Mouse (Mus musculus) hindbrain, embryonic 11.5 days (tissue): ENCODE data around the gene Gbf1. TPM values are rescaled to one million over a fixed set of nuclear protein-coding genes. Genes with fewer than 3 reads are reported as not detected.

Experiments used
- ATAC-seq: fragments of 200-750 bp; cut with Nextera tagmentation; 2 replicates; pipeline ENCODE4 v1.8.0; 2017; ENCODE audit warnings: mild to moderate bottlenecking, moderate TSS enrichment, moderate library complexity; ENCODE audit not compliant: low FRiP score
- DNase-seq: peaks from one replicate; pipeline ENCODE4 v3.0.0-alpha.2; 2015; ENCODE audit warnings: low spot score
- H3K27ac ChIP-seq: fragments of 300-500 bp; sonication (generic); 2 replicates; pipeline ENCODE4 v1.5.1; 2014; ENCODE audit warnings: mild to moderate bottlenecking, low read depth, low read length
- H3K27me3 ChIP-seq: fragments of 300-500 bp; sonication (generic); 2 replicates; pipeline ENCODE4 v1.6.1; 2014; ENCODE audit warnings: mild to moderate bottlenecking, low read length, moderate library complexity, mixed read lengths; ENCODE audit not compliant: control insufficient read depth, insufficient read depth
- H3K36me3 ChIP-seq: fragments of 300-500 bp; sonication (generic); 2 replicates; pipeline ENCODE4 v1.6.1; 2014; ENCODE audit warnings: mild to moderate bottlenecking, low read length, moderate library complexity, mixed read lengths; ENCODE audit not compliant: control insufficient read depth, insufficient read depth
- H3K4me1 ChIP-seq: fragments of 300-500 bp; sonication (generic); replicated peaks from 2 replicates; pipeline ENCODE4 v1.6.1; 2014; ENCODE audit warnings: low read length, mixed read lengths; ENCODE audit not compliant: control insufficient read depth, insufficient read depth
- H3K4me2 ChIP-seq: fragments of 300-500 bp; sonication (generic); replicated peaks from 2 replicates; pipeline ENCODE4 v1.6.1; 2014; ENCODE audit warnings: mild to moderate bottlenecking, low read depth, low read length
- H3K4me3 ChIP-seq: fragments of 300-500 bp; sonication (generic); 2 replicates; pipeline ENCODE4 v1.5.1; 2014; ENCODE audit warnings: low read depth, low read length
- H3K9ac ChIP-seq: fragments of 300-500 bp; sonication (generic); 2 replicates; pipeline ENCODE4 v1.6.1; 2014; ENCODE audit warnings: low read depth, low read length
- H3K9me3 ChIP-seq: fragments of 300-500 bp; sonication (generic); 2 replicates; pipeline ENCODE4 v1.6.1; 2016; ENCODE audit warnings: low read length; ENCODE audit not compliant: control insufficient read depth
- WGBS: fragments of 180-500 bp; shearing (Covaris S2); extraction: QIAGEN DNeasy Blood & Tissue Kit; methylation state at CpG from one replicate; pipeline ENCODE4 v1.1.7; 2014; 5-methylcytosine and 5-hydroxymethylcytosine counted together
- polyA plus RNA-seq: library from polyadenylated mRNA; unstranded; fragments of >200 nt; fragmentation: Nextera tagmentation; extraction: Ambion mirVana; gene quantifications from 2 replicates; pipeline ENCODE4 v1.2.1, GENCODE M21; 2014

Gbf1 gene
- polyA plus RNA-seq, 1 experiment from 2014 or later: 63.0 TPM

DNA sequence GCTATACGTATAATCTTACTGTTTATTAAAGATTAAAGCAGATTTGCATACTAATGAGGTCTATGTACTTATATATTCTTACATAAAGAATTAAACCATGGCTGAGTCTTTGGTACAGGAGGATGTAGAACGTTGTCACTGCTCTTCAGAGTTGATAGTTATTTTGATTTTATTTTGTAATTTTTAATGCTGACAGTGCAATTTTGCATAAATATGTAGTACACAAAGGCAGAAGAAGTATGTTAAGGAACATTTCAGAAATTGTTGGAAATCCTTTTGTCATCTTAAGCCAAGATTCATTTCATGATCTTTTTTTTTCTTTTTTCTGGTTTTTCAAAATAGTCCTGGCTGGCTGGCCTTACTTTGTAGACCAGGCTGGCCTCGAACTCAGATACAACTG, 17.1 kb downstream of the Gbf1 start:
- no peak overlapping the region for H3K9ac ChIP-seq
- H3K27me3 ChIP-seq: no peaks in the 10 kb centered on the region
- no peak for ATAC-seq
- H3K36me3 ChIP-seq: 0 out of 2 replicates have a peak, but pooled peaks cover 4% of the 10 kb centered on the region
- no peak overlapping the region for H3K27ac ChIP-seq
- no peak for DNase-seq
- WGBS: 90% methylated on average over 3 of the region's 3 CpGs
- no peak overlapping the region for H3K4me3 ChIP-seq
- H3K4me2 ChIP-seq: no peak overlapping the region
- H3K9me3 ChIP-seq: no peaks in the 10 kb centered on the region
- no peaks in the 10 kb centered on the region for H3K4me1 ChIP-seq

DNA sequence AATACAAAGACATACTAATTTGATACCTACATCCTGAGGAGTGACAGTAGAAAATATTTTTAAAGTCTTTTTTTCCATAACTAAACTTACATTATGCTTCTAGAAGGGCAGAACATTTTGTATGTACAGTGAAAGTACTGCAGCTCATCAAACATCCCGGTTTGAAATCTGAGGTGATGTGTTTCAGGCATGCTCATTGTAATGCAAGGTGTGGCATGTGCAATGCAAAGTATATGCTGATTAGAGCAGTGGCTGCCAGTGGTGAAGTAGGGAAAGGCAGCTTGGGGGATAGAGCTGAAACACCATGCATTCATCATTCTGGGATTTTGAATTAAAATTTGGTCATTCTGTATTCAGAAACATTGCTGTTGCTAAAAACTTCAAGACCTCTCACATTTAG, 17.6 kb downstream of the Gbf1 start:
- 76% methylated on average over 1 of the region's 1 CpGs for WGBS
- 0 out of 2 replicates have a peak, but pooled peaks cover 4% of the 10 kb centered on the region for H3K36me3 ChIP-seq
- no peaks in the 10 kb centered on the region for H3K9me3 ChIP-seq
- ATAC-seq (no peak), DNase-seq (no peak)
- H3K4me1 ChIP-seq: no peaks in the 10 kb centered on the region
- H3K4me2 ChIP-seq: no peak overlapping the region
- H3K9ac ChIP-seq: no peak overlapping the region
- H3K27ac ChIP-seq: no peak overlapping the region
- no peak overlapping the region for H3K4me3 ChIP-seq
- no peaks in the 10 kb centered on the region for H3K27me3 ChIP-seq

DNA sequence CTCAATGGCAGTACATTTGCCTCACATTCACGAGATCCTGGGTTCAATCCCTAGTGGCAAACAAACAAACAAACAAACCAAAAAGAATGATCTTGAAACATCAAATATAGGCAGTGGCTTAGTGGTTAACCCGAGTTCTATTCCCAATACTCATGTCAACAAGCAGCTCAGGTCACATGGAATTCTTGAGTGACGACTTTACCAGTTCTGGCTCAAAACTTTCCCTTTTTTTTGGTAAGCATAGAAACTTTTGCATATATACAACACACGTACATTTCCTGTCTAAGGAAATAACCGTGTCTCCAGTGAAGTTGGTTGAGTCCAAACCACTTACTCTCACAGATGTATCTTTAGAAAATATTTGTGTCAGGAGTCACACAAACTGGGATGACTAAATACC, 20.2 kb downstream of the Gbf1 start:
- H3K36me3 ChIP-seq: no peaks in the 10 kb centered on the region
- no peak for DNase-seq
- no peak for ATAC-seq
- H3K9ac ChIP-seq: no peak overlapping the region
- no peak overlapping the region for H3K4me3 ChIP-seq
- H3K4me2 ChIP-seq: no peak overlapping the region
- H3K4me1 ChIP-seq: no peaks in the 10 kb centered on the region
- H3K27ac ChIP-seq: no peak overlapping the region
- H3K27me3 ChIP-seq: no peaks in the 10 kb centered on the region
- H3K9me3 ChIP-seq: no peaks in the 10 kb centered on the region
- 87% methylated on average over 5 of the region's 5 CpGs for WGBS

DNA sequence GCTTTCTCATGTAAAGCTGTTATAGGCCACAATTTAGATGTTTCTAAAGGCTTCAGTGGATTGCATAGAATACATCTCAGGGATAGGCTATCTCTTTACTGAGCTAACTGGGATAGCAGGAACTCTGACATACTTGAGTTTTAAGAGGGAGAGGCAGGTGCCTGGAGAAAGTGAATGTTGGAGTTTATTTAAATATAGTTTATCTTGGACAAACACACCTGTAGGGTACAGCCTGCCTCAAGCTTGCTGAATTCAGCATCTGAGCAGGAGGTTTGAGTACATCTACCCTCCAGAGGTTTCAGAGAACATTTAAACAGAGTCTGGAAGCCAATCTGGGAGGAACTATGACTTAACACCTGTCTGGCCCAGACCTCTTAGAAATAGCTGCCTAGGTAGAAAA, 22.9 kb downstream of the Gbf1 start:
- no peaks in the 10 kb centered on the region for H3K27me3 ChIP-seq
- ATAC-seq (no peak), DNase-seq (no peak)
- no peak overlapping the region for H3K9ac ChIP-seq
- no peaks in the 10 kb centered on the region for H3K36me3 ChIP-seq
- H3K4me2 ChIP-seq: no peak overlapping the region
- H3K4me1 ChIP-seq: no peaks in the 10 kb centered on the region
- no peak overlapping the region for H3K4me3 ChIP-seq
- no peaks in the 10 kb centered on the region for H3K9me3 ChIP-seq
- no peak overlapping the region for H3K27ac ChIP-seq

DNA sequence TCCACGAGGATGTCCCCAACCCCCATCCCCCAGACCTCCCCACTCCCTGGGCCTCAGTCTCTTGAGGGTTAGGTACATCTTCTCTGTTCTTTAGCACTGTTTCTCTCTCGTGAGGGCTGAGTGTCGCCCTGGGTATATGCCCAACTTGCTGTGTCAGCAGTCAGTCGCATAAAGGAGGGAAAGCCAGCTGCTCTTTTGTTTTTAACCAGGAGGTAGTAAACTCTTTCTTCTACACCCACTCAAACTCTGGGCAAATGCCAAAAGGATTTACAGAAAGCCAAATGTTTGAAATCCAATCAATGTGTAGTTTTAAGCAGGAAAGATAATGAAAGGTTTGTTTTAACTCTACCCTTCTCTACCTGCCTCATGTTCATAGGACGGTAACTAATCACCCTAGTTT, 24.7 kb downstream of the Gbf1 start:
- no peak for DNase-seq
- Histone ChIP-seq H3K4me3 (no peak overlapping the region), H3K9ac (no peak overlapping the region), H3K4me1 (no peaks in the 10 kb centered on the region), H3K27me3 (no peaks in the 10 kb centered on the region), H3K36me3 (no peaks in the 10 kb centered on the region), H3K4me2 (no peak overlapping the region), H3K27ac (no peak overlapping the region), H3K9me3 (no peaks in the 10 kb centered on the region)
- ATAC-seq: no peak
- 59% methylated on average over 5 of the region's 5 CpGs for WGBS

DNA sequence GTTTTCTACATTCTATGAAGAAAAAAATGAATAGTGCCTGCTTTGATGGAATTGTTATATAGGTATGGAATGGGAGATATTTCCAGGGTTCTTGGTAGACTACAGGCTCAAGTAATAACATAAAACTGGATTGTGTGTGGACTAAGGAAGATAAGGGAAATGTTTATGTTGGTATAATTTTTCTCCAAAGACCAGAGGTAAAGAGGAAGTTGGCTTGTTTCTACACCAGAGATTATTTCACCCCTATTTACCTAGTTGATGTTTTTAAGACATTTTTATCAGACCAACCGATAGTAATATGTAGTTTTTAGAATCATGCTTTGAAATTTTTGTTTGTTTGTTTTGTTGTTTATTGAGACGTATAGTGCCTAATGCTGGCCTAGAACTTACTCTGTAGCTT, 28.0 kb downstream of the Gbf1 start:
- H3K4me3 ChIP-seq: no peak overlapping the region
- no peaks in the 10 kb centered on the region for H3K36me3 ChIP-seq
- ATAC-seq (no peak), DNase-seq (no peak)
- WGBS: 96% methylated on average over 2 of the region's 2 CpGs
- no peaks in the 10 kb centered on the region for H3K9me3 ChIP-seq
- no peaks in the 10 kb centered on the region for H3K27me3 ChIP-seq
- no peaks in the 10 kb centered on the region for H3K4me1 ChIP-seq
- no peak overlapping the region for H3K27ac ChIP-seq
- H3K4me2 ChIP-seq: no peak overlapping the region
- H3K9ac ChIP-seq: no peak overlapping the region

DNA sequence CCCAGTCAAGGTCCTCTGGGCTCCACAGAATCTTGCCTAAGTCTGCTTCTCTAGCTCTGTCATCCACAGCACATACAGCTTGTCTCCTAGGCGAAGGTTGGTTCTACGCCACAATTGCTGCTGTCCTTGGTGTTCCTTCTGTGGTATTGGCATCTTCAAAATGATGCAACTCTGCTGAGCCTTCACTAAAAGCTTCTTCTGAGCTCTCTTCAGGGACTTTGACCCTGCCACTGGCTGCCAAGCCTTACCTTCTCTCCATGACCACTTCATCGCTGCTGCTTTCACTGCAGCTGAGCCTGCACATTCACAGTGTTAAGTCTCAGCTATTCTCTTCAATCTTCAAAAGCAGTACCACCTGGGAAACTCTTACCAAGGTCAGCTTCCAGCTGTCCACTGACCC, 29.9 kb downstream of the Gbf1 start:
- Histone ChIP-seq H3K4me3 (no peak overlapping the region), H3K27me3 (no peaks in the 10 kb centered on the region), H3K4me2 (no peak overlapping the region), H3K9me3 (no peaks in the 10 kb centered on the region), H3K27ac (no peak overlapping the region), H3K4me1 (no peaks in the 10 kb centered on the region), H3K36me3 (no peaks in the 10 kb centered on the region), H3K9ac (no peak overlapping the region)
- WGBS: 96% methylated on average over 3 of the region's 3 CpGs
- DNase-seq (no peak), ATAC-seq (no peak)

DNA sequence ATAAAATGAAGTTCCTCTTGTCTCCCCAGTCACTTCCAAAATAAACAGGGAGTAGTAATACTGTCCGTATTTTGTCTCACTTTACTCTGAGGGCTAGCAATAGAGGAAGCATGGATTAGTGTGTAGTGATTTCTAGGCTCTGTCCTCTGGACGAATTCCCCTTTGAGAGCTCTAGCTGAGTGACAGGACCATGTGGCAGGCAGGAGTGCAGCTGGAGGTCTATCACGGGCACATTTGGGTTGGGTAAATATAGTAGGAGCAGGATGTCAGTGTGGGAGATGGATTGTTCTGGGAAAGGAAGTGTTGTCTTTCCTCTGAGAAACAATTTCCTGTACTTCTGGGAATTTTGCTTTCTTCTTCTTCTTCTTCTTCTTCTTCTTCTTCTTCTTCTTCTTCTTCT, 34.3 kb downstream of the Gbf1 start:
- ATAC-seq (no peak), DNase-seq (no peak)
- H3K4me3 ChIP-seq: no peak overlapping the region
- H3K9me3 ChIP-seq: no peaks in the 10 kb centered on the region
- no peaks in the 10 kb centered on the region for H3K36me3 ChIP-seq
- no peak overlapping the region for H3K27ac ChIP-seq
- no peak overlapping the region for H3K4me2 ChIP-seq
- WGBS: 57% methylated on average over 3 of the region's 3 CpGs
- H3K27me3 ChIP-seq: no peaks in the 10 kb centered on the region
- H3K4me1 ChIP-seq: no peaks in the 10 kb centered on the region
- H3K9ac ChIP-seq: no peak overlapping the region

DNA sequence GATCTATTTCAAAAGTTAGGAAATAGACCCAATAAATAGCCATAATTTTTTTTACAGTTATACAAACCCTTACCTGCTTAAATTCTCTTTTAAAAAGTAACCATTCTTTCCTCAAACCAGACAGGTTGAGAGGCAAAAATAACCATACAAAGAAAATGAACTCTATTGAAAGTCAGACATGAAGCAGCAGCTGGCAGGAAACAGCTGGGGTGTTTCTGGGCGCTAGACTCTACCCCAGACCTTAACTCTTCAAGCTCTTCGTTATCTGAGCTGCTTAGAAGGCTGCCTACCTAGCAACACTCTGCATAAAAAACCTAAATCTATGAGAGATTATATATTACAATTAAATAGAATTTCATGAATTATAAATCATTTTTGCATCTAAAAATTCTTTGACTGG, 34.9 kb downstream of the Gbf1 start:
- no peak overlapping the region for H3K4me3 ChIP-seq
- no peaks in the 10 kb centered on the region for H3K36me3 ChIP-seq
- H3K4me1 ChIP-seq: no peaks in the 10 kb centered on the region
- H3K27me3 ChIP-seq: no peaks in the 10 kb centered on the region
- ATAC-seq (no peak), DNase-seq (no peak)
- no peak overlapping the region for H3K27ac ChIP-seq
- no peaks in the 10 kb centered on the region for H3K9me3 ChIP-seq
- no peak overlapping the region for H3K9ac ChIP-seq
- H3K4me2 ChIP-seq: no peak overlapping the region
- 70% methylated on average over 2 of the region's 2 CpGs for WGBS
